Mouse (Mus musculus) lung, postnatal 0 days (tissue): ENCODE measurements at regions not wholly inside any gene's neighbourhood (a gene's known extent, or its start where the extent isn't known, plus 50 kb on each side); places are given as distances from the start of the nearest gene placed in this dataset.

ENCODE experiments used
- ATAC-seq: fragments of 200-750 bp; cut with Nextera tagmentation; 2 replicates; pipeline ENCODE4 v1.8.0; 2017; ENCODE audit warnings: moderate library complexity
- DNase-seq: peaks from one replicate; pipeline ENCODE4 v3.0.0-alpha.2; 2016; ENCODE audit warnings: low spot score
- H3K27ac ChIP-seq: fragments of 300-500 bp; sonication (generic); 2 replicates; pipeline ENCODE4 v1.5.1; 2014; ENCODE audit warnings: antibody characterized with exemption, mild to moderate bottlenecking, low read length, mixed read lengths
- H3K27me3 ChIP-seq: fragments of 300-500 bp; sonication (generic); replicated peaks from 2 replicates; pipeline ENCODE4 v1.6.1; 2014; ENCODE audit warnings: low read length, mixed read lengths; ENCODE audit not compliant: insufficient read depth
- H3K36me3 ChIP-seq: fragments of 300-500 bp; sonication (generic); 2 replicates; pipeline ENCODE4 v1.6.1; 2014; ENCODE audit warnings: low read length, mixed read lengths; ENCODE audit not compliant: insufficient read depth
- H3K4me1 ChIP-seq: fragments of 300-500 bp; sonication (generic); 2 replicates; pipeline ENCODE4 v1.6.1; 2014; ENCODE audit warnings: antibody characterized with exemption, low read depth, low read length, mixed read lengths; ENCODE audit not compliant: insufficient read depth
- H3K4me2 ChIP-seq: fragments of 300-500 bp; sonication (generic); replicated peaks from 2 replicates; pipeline ENCODE4 v1.6.1; 2014; ENCODE audit warnings: low read depth, mild to moderate bottlenecking, low read length, moderate library complexity, mixed read lengths
- H3K4me3 ChIP-seq: fragments of 300-500 bp; sonication (generic); 2 replicates; pipeline ENCODE4 v1.5.1; 2014; ENCODE audit warnings: low read depth, low read length
- H3K9ac ChIP-seq: fragments of 300-500 bp; sonication (generic); replicated peaks from 2 replicates; pipeline ENCODE4 v1.6.1; 2014; ENCODE audit warnings: low read depth, mild to moderate bottlenecking
- H3K9me3 ChIP-seq: fragments of 300-500 bp; sonication (generic); 2 replicates; pipeline ENCODE4 v1.6.1; 2016; ENCODE audit warnings: low read length, mixed read lengths
- CTCF ChIP-seq: IDR thresholded peaks from 2 replicates; pipeline ENCODE4 v1.5.1; 2016; ENCODE audit warnings: antibody characterized with exemption, mild to moderate bottlenecking
- EP300 ChIP-seq: IDR thresholded peaks from 2 replicates; pipeline ENCODE4 v1.6.1; 2016; ENCODE audit warnings: antibody characterized with exemption, mild to moderate bottlenecking, control low read depth
- WGBS: fragments of 180-500 bp; shearing (Covaris S2); extraction: QIAGEN DNeasy Blood & Tissue Kit; methylation state at CpG from one replicate; pipeline ENCODE4 v1.1.7; 2014; 5-methylcytosine and 5-hydroxymethylcytosine counted together

GRCm38 (mm10) chrX:70667092-70667491, 190.1 kb upstream of the Tmem185a start:
- 77% methylated on average over 3 of the region's 3 CpGs for WGBS
- TF ChIP-seq EP300 (no peak), CTCF (no peak)

More at GRCm38 (mm10) chrX:70667092-70667491, 190.1 kb upstream of the Tmem185a start:
- no peak for ATAC-seq
- H3K4me1 ChIP-seq: no peaks in the 10 kb centered on the region
- H3K9me3 ChIP-seq: no peaks in the 10 kb centered on the region
- no peak overlapping the region for H3K4me3 ChIP-seq
- H3K27me3 ChIP-seq: no peaks in the 10 kb centered on the region
- no peak overlapping the region for H3K27ac ChIP-seq
- no peak for DNase-seq
- no peaks in the 10 kb centered on the region for H3K36me3 ChIP-seq
- H3K9ac ChIP-seq: no peak overlapping the region
- H3K4me2 ChIP-seq: no peak overlapping the region
